ENCODE assay signal across 7 mouse cellular contexts in genomic region chr17:34027656-34028223, GRCm38 (mm10). TPM values are rescaled to one million over a fixed set of nuclear protein-coding genes. Genes with fewer than 3 reads are reported as not detected.
DNase-seq lines count a peak whose midpoint lies in the region; ATAC-seq and TF ChIP-seq lines count a peak whose summit lies in the region.

Gene H2-Ke6, minus strand, starts transcription at chr17:34028060.

- peak within 1 kb of the TSS; percentile 96 for H3K4me3 ChIP-seq in embryonic facial prominence, embryonic 10.5 days
- H3K4me3 ChIP-seq in intestine, postnatal 0 days (ENCODE audit: low read depth, low read length), result peak within 1 kb of the TSS; percentile 60
- peak within 1 kb of the TSS; percentile 77 for H3K4me3 ChIP-seq in limb, embryonic 10.5 days
- H3K4me3 ChIP-seq in midbrain, embryonic 13.5 days (replicated peaks), result peak within 1 kb of the TSS; percentile 90

- no peaks in the 10 kb centered on the region for H3K27me3 ChIP-seq in embryonic facial prominence, embryonic 10.5 days (replicated peaks; ENCODE audit: low read depth, poor library complexity, severe bottlenecking)
- H3K27me3 ChIP-seq in intestine, postnatal 0 days (replicated peaks; ENCODE audit: control insufficient read depth, insufficient read depth, low read length), result no peaks in the 10 kb centered on the region
- no peaks in the 10 kb centered on the region for H3K27me3 ChIP-seq in limb, embryonic 10.5 days (ENCODE audit: low read depth, poor library complexity, severe bottlenecking)
- H3K27me3 ChIP-seq in midbrain, embryonic 13.5 days, result no peaks in the 10 kb centered on the region

- H3K4me1 ChIP-seq in embryonic facial prominence, embryonic 10.5 days, result peaks cover 79% of the 10 kb centered on the region
- H3K4me1 ChIP-seq in intestine, postnatal 0 days (replicated peaks; ENCODE audit: control insufficient read depth, insufficient read depth, low read length), result peaks cover 24% of the 10 kb centered on the region; the same call in 1 of the 2 replicates
- peaks cover 81% of the 10 kb centered on the region for H3K4me1 ChIP-seq in limb, embryonic 10.5 days
- H3K4me1 ChIP-seq in midbrain, embryonic 13.5 days (replicated peaks), result peaks cover 76% of the 10 kb centered on the region

- peak; percentile 62 for TF ChIP-seq CTCF in intestine, postnatal 0 days (IDR thresholded peaks at IDR 0.05; ENCODE audit: low read depth)

- H3K9me3 ChIP-seq in embryonic facial prominence, embryonic 10.5 days, result no peaks in the 10 kb centered on the region
- no peaks in the 10 kb centered on the region for H3K9me3 ChIP-seq in intestine, postnatal 0 days (ENCODE audit: control insufficient read depth)
- no peaks in the 10 kb centered on the region for H3K9me3 ChIP-seq in limb, embryonic 10.5 days (replicated peaks)
- no peaks in the 10 kb centered on the region for H3K9me3 ChIP-seq in midbrain, embryonic 13.5 days

- peak within 1 kb of the TSS; percentile 93 for H3K4me2 ChIP-seq in intestine, postnatal 0 days (replicated peaks; ENCODE audit: low read depth)
- peak within 1 kb of the TSS; percentile 100 for H3K4me2 ChIP-seq in midbrain, embryonic 13.5 days (replicated peaks)

- WGBS in embryonic facial prominence, embryonic 10.5 days, result under 1% methylated on average over 49 of the region's 49 CpGs
- under 1% methylated on average over 48 of the region's 49 CpGs for WGBS in intestine, postnatal 0 days
- under 1% methylated on average over 49 of the region's 49 CpGs for WGBS in limb, embryonic 10.5 days
- under 1% methylated on average over 49 of the region's 49 CpGs for WGBS in midbrain, embryonic 13.5 days

- H3K27ac ChIP-seq in embryonic facial prominence, embryonic 10.5 days (replicated peaks), result peak within 1 kb of the TSS; percentile 97
- H3K27ac ChIP-seq in intestine, postnatal 0 days (ENCODE audit: low read depth, low read length), result peak within 1 kb of the TSS; percentile 65
- H3K27ac ChIP-seq in limb, embryonic 10.5 days, result peak within 1 kb of the TSS; percentile 90
- H3K27ac ChIP-seq in midbrain, embryonic 13.5 days, result peak within 1 kb of the TSS; percentile 97

- H3K9ac ChIP-seq in intestine, postnatal 0 days (ENCODE audit: low read depth, low read length), result peak within 1 kb of the TSS; percentile 58
- peak within 1 kb of the TSS; percentile 90 for H3K9ac ChIP-seq in midbrain, embryonic 13.5 days (replicated peaks)

- ATAC-seq in intestine, postnatal 0 days, result peak; percentile 48
- ATAC-seq in midbrain, embryonic 13.5 days, result peak; percentile 67

- peaks cover 38% of the 10 kb centered on the region for H3K36me3 ChIP-seq in embryonic facial prominence, embryonic 10.5 days (replicated peaks)
- H3K36me3 ChIP-seq in intestine, postnatal 0 days (ENCODE audit: control insufficient read depth, insufficient read depth), result peaks cover 27% of the 10 kb centered on the region
- peaks cover 39% of the 10 kb centered on the region for H3K36me3 ChIP-seq in limb, embryonic 10.5 days
- H3K36me3 ChIP-seq in midbrain, embryonic 13.5 days, result peaks cover 28% of the 10 kb centered on the region

- DNase-seq in adrenal gland, postnatal 10 days, result peak; percentile 96
- peak; percentile 96 for DNase-seq in embryonic facial prominence, embryonic 10.5 days (ENCODE audit: low spot score)
- no peak for DNase-seq in gonadal fat pad, adult 2 months (ENCODE audit: low read depth)
- peak; percentile 96 for DNase-seq in limb, embryonic 10.5 days (ENCODE audit: low spot score)
- DNase-seq in spleen, adult 18-20 months, result peak; percentile 88 to 93

RNA-seq across cellular contexts. Expression of gene H2-Ke6, which starts in this region (rescaled TPM):
- total RNA-seq in adrenal gland, postnatal 10 days (2021), result 100 to 1,000 TPM; 184 to 194 TPM
- polyA plus RNA-seq in embryonic facial prominence, embryonic 10.5 days (2016; fragmentation: Nextera tagmentation; extraction: Ambion mirVana), result 41.4 and 44.8 TPM in 2 replicates
- polyA plus RNA-seq in gonadal fat pad, adult 2 months (2012; rRNA removed), result 75.6 and 95.1 TPM in 2 replicates
- polyA plus RNA-seq in intestine, postnatal 0 days (2015; fragmentation: Nextera tagmentation; extraction: Ambion mirVana), result 59.8 and 67.1 TPM in 2 replicates
- polyA plus RNA-seq in limb, embryonic 10.5 days (2016; fragmentation: Nextera tagmentation; extraction: Ambion mirVana), result 25.9 and 33.7 TPM in 2 replicates
- polyA plus RNA-seq in midbrain, embryonic 13.5 days (2015; fragmentation: Nextera tagmentation; extraction: Ambion mirVana), result 80.5 and 91.7 TPM in 2 replicates
